Mouse (Mus musculus): ENCODE results near the gene Adamts15. TPM values are rescaled to one million over a fixed set of nuclear protein-coding genes. Genes with fewer than 3 reads are reported as not detected.

Adamts15 gene
- polyA plus RNA-seq, 1 experiment from 2014 or later, result 0.80 TPM

GRCm38 (mm10) chr9:30876552-30876951 is 45.7 kb downstream of the Adamts15 start:
- H3K27ac ChIP-seq, result no peak overlapping the region
- WGBS (ENCODE audit: insufficient replicate concordance), result 58% methylated on average over 3 of the region's 3 CpGs
- no peak overlapping the region for H3K4me3 ChIP-seq (replicated peaks)
- H3K4me2 ChIP-seq, result no peak overlapping the region
- no peaks in the 10 kb centered on the region for H3K9me3 ChIP-seq (replicated peaks)
- ATAC-seq (ENCODE audit: low read depth), result no peak
- H3K4me1 ChIP-seq (replicated peaks), result 0 out of 2 replicates have a peak, but pooled peaks cover 5% of the 10 kb centered on the region
- H3K9ac ChIP-seq, result no peak overlapping the region
- no peak for DNase-seq
- H3K27me3 ChIP-seq, result no peaks in the 10 kb centered on the region
- no peaks in the 10 kb centered on the region for H3K36me3 ChIP-seq

DNA sequence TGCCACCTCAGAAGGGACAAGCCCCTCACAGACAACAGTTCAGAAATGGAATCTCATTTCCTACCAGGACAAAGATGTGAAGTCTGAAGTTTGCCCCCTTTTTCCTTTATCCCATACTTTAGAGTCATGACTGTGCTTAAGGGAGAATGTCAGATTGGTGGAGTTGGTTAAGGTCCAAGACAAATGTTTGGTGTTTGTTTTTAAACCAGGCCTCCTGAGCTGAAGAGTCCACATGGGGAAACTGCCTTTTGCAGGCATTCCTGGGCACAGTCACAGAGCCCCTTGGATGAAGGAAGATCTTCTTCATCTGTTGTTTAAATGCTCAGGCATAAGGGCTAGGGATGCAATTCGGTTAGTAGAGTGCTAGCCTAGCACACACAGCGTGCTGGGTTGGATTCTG is 66.4 kb downstream of the Adamts15 start:
- Histone ChIP-seq H3K4me3 (replicated peaks) (no peak overlapping the region), H3K9me3 (replicated peaks) (no peaks in the 10 kb centered on the region), H3K36me3 (no peaks in the 10 kb centered on the region), H3K27me3 (no peaks in the 10 kb centered on the region), H3K4me2 (no peak overlapping the region), H3K4me1 (replicated peaks) (no peaks in the 10 kb centered on the region), H3K27ac (no peak overlapping the region), H3K9ac (no peak overlapping the region)
- DNase-seq (no peak), ATAC-seq (ENCODE audit: low read depth) (no peak)
- WGBS (ENCODE audit: insufficient replicate concordance), result 54% methylated on average over 2 of the region's 2 CpGs

DNA sequence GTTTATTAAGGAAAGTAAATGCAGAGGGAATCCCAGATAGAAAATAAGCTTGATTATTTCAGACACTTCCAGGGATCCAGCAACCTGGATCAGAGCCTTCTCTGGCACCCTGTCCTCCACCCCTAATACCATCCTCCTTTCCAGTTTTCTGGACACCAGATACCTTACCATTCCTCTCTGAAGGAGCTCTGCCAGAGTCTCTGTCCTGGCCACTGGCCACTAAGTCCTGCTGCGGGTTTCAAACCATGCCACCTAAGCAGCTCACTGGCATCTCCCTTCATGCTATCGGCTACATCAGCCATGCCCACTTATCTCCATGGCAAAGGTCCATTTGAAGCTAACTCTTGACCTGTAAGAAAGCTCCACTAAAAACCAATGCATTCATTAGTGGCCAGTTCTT is 70.4 kb downstream of the Adamts15 start:
- WGBS (ENCODE audit: insufficient replicate concordance), result 70% methylated on average over 2 of the region's 2 CpGs
- DNase-seq (no peak), ATAC-seq (ENCODE audit: low read depth) (no peak)
- Histone ChIP-seq H3K27ac (no peak overlapping the region), H3K9me3 (replicated peaks) (no peaks in the 10 kb centered on the region), H3K36me3 (no peaks in the 10 kb centered on the region), H3K27me3 (no peaks in the 10 kb centered on the region), H3K4me1 (replicated peaks) (no peaks in the 10 kb centered on the region), H3K4me2 (no peak overlapping the region), H3K4me3 (replicated peaks) (no peak overlapping the region), H3K9ac (no peak overlapping the region)

GRCm38 (mm10) chr9:30849951-30850350 is 72.3 kb downstream of the Adamts15 start:
- Histone ChIP-seq H3K9me3 (replicated peaks) (no peaks in the 10 kb centered on the region), H3K4me1 (replicated peaks) (no peaks in the 10 kb centered on the region), H3K27me3 (no peaks in the 10 kb centered on the region), H3K9ac (no peak overlapping the region), H3K4me3 (replicated peaks) (no peak overlapping the region), H3K36me3 (no peaks in the 10 kb centered on the region), H3K27ac (no peak overlapping the region), H3K4me2 (no peak overlapping the region)
- WGBS (ENCODE audit: insufficient replicate concordance), result 60% methylated on average over 4 of the region's 4 CpGs
- DNase-seq (no peak), ATAC-seq (ENCODE audit: low read depth) (no peak)

GRCm38 (mm10) chr9:30849444-30849843 is 72.8 kb downstream of the Adamts15 start:
- DNase-seq, result no peak
- Histone ChIP-seq H3K9ac (no peak overlapping the region), H3K4me1 (replicated peaks) (no peaks in the 10 kb centered on the region), H3K27me3 (no peaks in the 10 kb centered on the region), H3K36me3 (no peaks in the 10 kb centered on the region), H3K9me3 (replicated peaks) (no peaks in the 10 kb centered on the region), H3K4me3 (replicated peaks) (no peak overlapping the region), H3K27ac (no peak overlapping the region), H3K4me2 (no peak overlapping the region)
- WGBS (ENCODE audit: insufficient replicate concordance), result 72% methylated on average over 8 of the region's 8 CpGs
- ATAC-seq (ENCODE audit: low read depth), result no peak

Other genes starting within 250 kb of the Adamts15 start
- gene Adamts8, start 20.1 kb upstream of the Adamts15 start, polyA plus RNA-seq (2015; fragmentation: Nextera tagmentation; extraction: Ambion mirVana), result 0.07 and 0.10 TPM in 2 replicates
- 6.0 and 6.7 TPM in 2 replicates for gene Zbtb44, start 108.2 kb upstream of the Adamts15 start, polyA plus RNA-seq (2015; fragmentation: Nextera tagmentation; extraction: Ambion mirVana)
- gene St14, start 209.4 kb upstream of the Adamts15 start, polyA plus RNA-seq (2015; fragmentation: Nextera tagmentation; extraction: Ambion mirVana), result 0.41 and 0.45 TPM in 2 replicates